Mouse (Mus musculus) CD4-positive, CD25-positive, alpha-beta regulatory T cell, adult 9 weeks (primary cell): ENCODE data around the gene Slco2b1. TPM values are rescaled to one million over a fixed set of nuclear protein-coding genes. Genes with fewer than 3 reads are reported as not detected.

ENCODE experiments used
- polyA plus RNA-seq: library from polyadenylated mRNA; unstranded; fragments of 100-300 nt; shearing (Covaris generic); gene quantifications from one replicate; pipeline ENCODE4 v1.2.1, GENCODE M21; 2017

Slco2b1 gene
- polyA plus RNA-seq = 0.38 TPM

GRCm38 (mm10) chr7:99711166-99711565, at the start of gene Slco2b1:
Gene Slco2b1 (minus strand): TSS chr7:99711340.

DNA sequence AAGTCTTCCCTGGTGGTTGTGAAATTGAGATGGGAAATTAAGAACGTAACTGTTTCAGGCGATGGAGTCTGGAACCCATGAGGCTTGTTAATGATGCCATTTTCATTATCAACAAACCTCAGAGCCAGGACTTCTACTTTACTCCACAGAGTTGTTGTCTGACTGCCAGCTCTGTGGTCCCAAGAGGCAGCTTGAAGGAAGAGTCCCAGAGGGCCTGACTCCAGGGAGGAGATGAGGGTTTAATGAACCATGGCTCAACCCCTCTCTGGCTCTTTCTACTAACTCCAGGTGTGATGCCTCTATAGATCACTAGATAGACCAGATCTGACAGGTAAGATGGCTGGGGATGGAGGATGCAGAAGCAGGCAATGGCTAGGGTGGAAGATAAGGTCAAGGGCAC, 18.8 kb upstream of the Slco2b1 start, which contains the start of gene Olfr520:
Gene Olfr520 (plus strand): TSS at position 301 of the 400 bp plus-strand sequence.

GRCm38 (mm10) chr7:99626376-99627270, 84.5 kb downstream of the Slco2b1 start, which contains the start of gene Tpbgl:
Gene Tpbgl (minus strand): TSS chr7:99627103.

Other genes starting within 250 kb of the Slco2b1 start
- not detected for gene Klhl35, start 245.3 kb downstream of the Slco2b1 start, polyA plus RNA-seq
- 1,881 TPM for gene Rps3, start 227.6 kb downstream of the Slco2b1 start, polyA plus RNA-seq
- gene Arrb1, start 175.9 kb downstream of the Slco2b1 start, polyA plus RNA-seq = 18.9 TPM
- gene Tpbgl, start 84.2 kb downstream of the Slco2b1 start, polyA plus RNA-seq = not detected
- not detected for gene Olfr520, start 18.9 kb upstream of the Slco2b1 start, polyA plus RNA-seq
- not detected for gene Olfr521, start 52.2 kb upstream of the Slco2b1 start, polyA plus RNA-seq
- 28.1 TPM for gene Neu3, start 117.1 kb upstream of the Slco2b1 start, polyA plus RNA-seq
- gene Xrra1, start 147.8 kb upstream of the Slco2b1 start, polyA plus RNA-seq = not detected
- 495 TPM for gene Spcs2, start 152.1 kb upstream of the Slco2b1 start, polyA plus RNA-seq